Mouse (Mus musculus) erythroblast, adult 5-6 weeks (primary cell): ENCODE results near the gene Gm49325. TPM values are rescaled to one million over a fixed set of nuclear protein-coding genes. Genes with fewer than 3 reads are reported as not detected.
"Not testable (repeated sequence)": the region's sequence is repeated elsewhere in the genome, so short reads cannot be mapped to it uniquely, and the experiment has no call there.

ENCODE experiments used
- ATAC-seq: replicated peaks from 2 replicates; pipeline ENCODE4 v1.8.0; 2016; ENCODE audit warnings: moderate number of reproducible peaks, mild to moderate bottlenecking, moderate TSS enrichment, inconsistent platforms; ENCODE audit not compliant: poor library complexity, low FRiP score, severe bottlenecking
- total RNA-seq, 2 experiments: library from RNA; stranded (forward) in 1 of 2; stranded (reverse) in 1 of 2; fragments of 150-400 nt in 1 of 2; fragments of 200-764, 138-1000 nt in 1 of 2; gene quantifications; 2 replicates each; pipeline versions ENCODE4 v1.2.3 to v1.2.4; 2015 to 2017; ENCODE audit warnings: low replicate concordance in 2 of 2

The Gm49325 gene
- total RNA-seq, 2 experiments from 2014 or later = not detected

GRCm38 (mm10) chr10:77666342-77666741 lies 60.3 kb downstream of the Gm49325 start:
- ATAC-seq = no peak

GRCm38 (mm10) chr10:77667402-77667801 lies 61.4 kb downstream of the Gm49325 start:
- no peak for ATAC-seq

GRCm38 (mm10) chr10:77670710-77671109 lies 64.7 kb downstream of the Gm49325 start:
- ATAC-seq = no peak

GRCm38 (mm10) chr10:77671519-77671918 lies 65.5 kb downstream of the Gm49325 start:
- ATAC-seq = no peak

GRCm38 (mm10) chr10:77673765-77674164 lies 67.8 kb downstream of the Gm49325 start:
- no peak for ATAC-seq

- no peak for ATAC-seq
These were observed 71.6 kb downstream of the Gm49325 start for GRCm38 (mm10) chr10:77677562-77677961.

- ATAC-seq = no peak
These were observed 77.0 kb downstream of the Gm49325 start for GRCm38 (mm10) chr10:77682994-77683393.

- no peak for ATAC-seq
These were observed 78.2 kb downstream of the Gm49325 start for GRCm38 (mm10) chr10:77684181-77684580.

- ATAC-seq = no peak
These were observed 80.1 kb downstream of the Gm49325 start, which contains the start of gene Tspear for GRCm38 (mm10) chr10:77685895-77686664. TSS of gene Tspear (plus strand) at chr10:77686569.

GRCm38 (mm10) chr10:77687021-77687420 lies 81.0 kb downstream of the Gm49325 start:
- ATAC-seq = no peak

- not testable (repeated sequence) for ATAC-seq
These were observed 84.4 kb downstream of the Gm49325 start, which contains the start of gene Gm19402 for GRCm38 (mm10) chr10:77690356-77690807. TSS of gene Gm19402 (minus strand) at chr10:77690757.

Other genes starting within 250 kb of the Gm49325 start
- gene Adarb1, start 187.9 kb upstream of the Gm49325 start, total RNA-seq (2015; ENCODE audit: low replicate concordance) = not detected in 2 replicates
- gene Adarb1, start 187.9 kb upstream of the Gm49325 start, total RNA-seq (2017; ENCODE audit: low replicate concordance) = not detected in 2 replicates
- gene Fam207a, start 90.4 kb upstream of the Gm49325 start, total RNA-seq (2015; ENCODE audit: low replicate concordance) = 4.2 and 6.5 TPM in 2 replicates
- gene Fam207a, start 90.4 kb upstream of the Gm49325 start, total RNA-seq (2017; ENCODE audit: low replicate concordance) = 7.1 and 12.4 TPM in 2 replicates
- 74.2 and 79.6 TPM in 2 replicates for gene Itgb2, start 75.9 kb upstream of the Gm49325 start, total RNA-seq (2015; ENCODE audit: low replicate concordance)
- gene Itgb2, start 75.9 kb upstream of the Gm49325 start, total RNA-seq (2017; ENCODE audit: low replicate concordance) = 51.4 and 55.8 TPM in 2 replicates
- 58.8 and 73.6 TPM in 2 replicates for gene Pttg1ip, start 24.5 kb upstream of the Gm49325 start, total RNA-seq (2015; ENCODE audit: low replicate concordance)
- gene Pttg1ip, start 24.5 kb upstream of the Gm49325 start, total RNA-seq (2017; ENCODE audit: low replicate concordance) = 72.6 and 78.0 TPM in 2 replicates
- gene Sumo3, start 100 bp upstream of the Gm49325 start, total RNA-seq (2015; ENCODE audit: low replicate concordance) = 6.3 and 20.2 TPM in 2 replicates
- 30.7 and 32.1 TPM in 2 replicates for gene Sumo3, start 100 bp upstream of the Gm49325 start, total RNA-seq (2017; ENCODE audit: low replicate concordance)
- 6.1 and 7.5 TPM in 2 replicates for gene Ube2g2, start 16.1 kb downstream of the Gm49325 start, total RNA-seq (2015; ENCODE audit: low replicate concordance)
- 10.5 and 14.4 TPM in 2 replicates for gene Ube2g2, start 16.1 kb downstream of the Gm49325 start, total RNA-seq (2017; ENCODE audit: low replicate concordance)
- not detected in 2 replicates for gene Tspear, start 80.4 kb downstream of the Gm49325 start, total RNA-seq (2015; ENCODE audit: low replicate concordance)
- not detected in 2 replicates for gene Tspear, start 80.4 kb downstream of the Gm49325 start, total RNA-seq (2017; ENCODE audit: low replicate concordance)
- not detected in 2 replicates for gene Gm19402, start 84.6 kb downstream of the Gm49325 start, total RNA-seq (2015; ENCODE audit: low replicate concordance)
- gene Gm19402, start 84.6 kb downstream of the Gm49325 start, total RNA-seq (2017; ENCODE audit: low replicate concordance) = not detected in 2 replicates
- gene Gm9508, start 91.0 kb downstream of the Gm49325 start, total RNA-seq (2015; ENCODE audit: low replicate concordance) = not detected in 2 replicates
- not detected in 2 replicates for gene Gm9508, start 91.0 kb downstream of the Gm49325 start, total RNA-seq (2017; ENCODE audit: low replicate concordance)
- gene Gm10272, start 100.4 kb downstream of the Gm49325 start, total RNA-seq (2015; ENCODE audit: low replicate concordance) = not detected in 2 replicates
- not detected in 2 replicates for gene Gm10272, start 100.4 kb downstream of the Gm49325 start, total RNA-seq (2017; ENCODE audit: low replicate concordance)
- gene Gm10024, start 105.3 kb downstream of the Gm49325 start, total RNA-seq (2015; ENCODE audit: low replicate concordance) = not detected in 2 replicates
- not detected in 2 replicates for gene Gm10024, start 105.3 kb downstream of the Gm49325 start, total RNA-seq (2017; ENCODE audit: low replicate concordance)
- not detected in 2 replicates for gene Gm10142, start 109.6 kb downstream of the Gm49325 start, total RNA-seq (2015; ENCODE audit: low replicate concordance)
- gene Gm10142, start 109.6 kb downstream of the Gm49325 start, total RNA-seq (2017; ENCODE audit: low replicate concordance) = not detected in 2 replicates
- gene Krtap12-1, start 114.4 kb downstream of the Gm49325 start, total RNA-seq (2015; ENCODE audit: low replicate concordance) = not detected in 2 replicates
- not detected in 2 replicates for gene Krtap12-1, start 114.4 kb downstream of the Gm49325 start, total RNA-seq (2017; ENCODE audit: low replicate concordance)
- not detected in 2 replicates for gene Gm10100, start 120.3 kb downstream of the Gm49325 start, total RNA-seq (2015; ENCODE audit: low replicate concordance)
- not detected in 2 replicates for gene Gm10100, start 120.3 kb downstream of the Gm49325 start, total RNA-seq (2017; ENCODE audit: low replicate concordance)
- gene Gm18596, start 136.4 kb downstream of the Gm49325 start, total RNA-seq (2015; ENCODE audit: low replicate concordance) = not detected in 2 replicates
- not detected in 2 replicates for gene Gm18596, start 136.4 kb downstream of the Gm49325 start, total RNA-seq (2017; ENCODE audit: low replicate concordance)
- not detected in 2 replicates for gene Gm9736, start 145.2 kb downstream of the Gm49325 start, total RNA-seq (2015; ENCODE audit: low replicate concordance)
- not detected in 2 replicates for gene Gm9736, start 145.2 kb downstream of the Gm49325 start, total RNA-seq (2017; ENCODE audit: low replicate concordance)
- not detected in 2 replicates for gene Gm3233, start 153.5 kb downstream of the Gm49325 start, total RNA-seq (2015; ENCODE audit: low replicate concordance)
- not detected in 2 replicates for gene Gm3233, start 153.5 kb downstream of the Gm49325 start, total RNA-seq (2017; ENCODE audit: low replicate concordance)
- not detected in 2 replicates for gene Gm3238, start 165.1 kb downstream of the Gm49325 start, total RNA-seq (2015; ENCODE audit: low replicate concordance)
- gene Gm3238, start 165.1 kb downstream of the Gm49325 start, total RNA-seq (2017; ENCODE audit: low replicate concordance) = not detected in 2 replicates
- not detected in 2 replicates for gene Gm7138, start 170.7 kb downstream of the Gm49325 start, total RNA-seq (2015; ENCODE audit: low replicate concordance)
- not detected in 2 replicates for gene Gm7138, start 170.7 kb downstream of the Gm49325 start, total RNA-seq (2017; ENCODE audit: low replicate concordance)
- gene Gm3250, start 176.3 kb downstream of the Gm49325 start, total RNA-seq (2015; ENCODE audit: low replicate concordance) = not detected in 2 replicates
- gene Gm3250, start 176.3 kb downstream of the Gm49325 start, total RNA-seq (2017; ENCODE audit: low replicate concordance) = not detected in 2 replicates
- not detected in 2 replicates for gene Gm7137, start 182.0 kb downstream of the Gm49325 start, total RNA-seq (2015; ENCODE audit: low replicate concordance)
- gene Gm7137, start 182.0 kb downstream of the Gm49325 start, total RNA-seq (2017; ENCODE audit: low replicate concordance) = not detected in 2 replicates
- not detected in 2 replicates for gene Gm9639, start 188.9 kb downstream of the Gm49325 start, total RNA-seq (2015; ENCODE audit: low replicate concordance)
- gene Gm9639, start 188.9 kb downstream of the Gm49325 start, total RNA-seq (2017; ENCODE audit: low replicate concordance) = not detected in 2 replicates
- not detected in 2 replicates for gene Gm19668, start 192.9 kb downstream of the Gm49325 start, total RNA-seq (2015; ENCODE audit: low replicate concordance)
- gene Gm19668, start 192.9 kb downstream of the Gm49325 start, total RNA-seq (2017; ENCODE audit: low replicate concordance) = not detected in 2 replicates
- not detected in 2 replicates for gene Gm9507, start 205.6 kb downstream of the Gm49325 start, total RNA-seq (2015; ENCODE audit: low replicate concordance)
- gene Gm9507, start 205.6 kb downstream of the Gm49325 start, total RNA-seq (2017; ENCODE audit: low replicate concordance) = not detected in 2 replicates
- gene Gm2696, start 208.5 kb downstream of the Gm49325 start, total RNA-seq (2015; ENCODE audit: low replicate concordance) = not detected in 2 replicates
- not detected in 2 replicates for gene Gm2696, start 208.5 kb downstream of the Gm49325 start, total RNA-seq (2017; ENCODE audit: low replicate concordance)
- not detected in 2 replicates for gene Krtap10-4, start 220.9 kb downstream of the Gm49325 start, total RNA-seq (2015; ENCODE audit: low replicate concordance)
- gene Krtap10-4, start 220.9 kb downstream of the Gm49325 start, total RNA-seq (2017; ENCODE audit: low replicate concordance) = not detected in 2 replicates
- not detected in 2 replicates for gene Krtap10-10, start 229.8 kb downstream of the Gm49325 start, total RNA-seq (2015; ENCODE audit: low replicate concordance)
- gene Krtap10-10, start 229.8 kb downstream of the Gm49325 start, total RNA-seq (2017; ENCODE audit: low replicate concordance) = not detected in 2 replicates
- gene Gm36176, start 240.6 kb downstream of the Gm49325 start, total RNA-seq (2015; ENCODE audit: low replicate concordance) = not detected in 2 replicates
- gene Gm36176, start 240.6 kb downstream of the Gm49325 start, total RNA-seq (2017; ENCODE audit: low replicate concordance) = not detected in 2 replicates
- not detected in 2 replicates for gene Gm10318, start 246.7 kb downstream of the Gm49325 start, total RNA-seq (2015; ENCODE audit: low replicate concordance)
- not detected in 2 replicates for gene Gm10318, start 246.7 kb downstream of the Gm49325 start, total RNA-seq (2017; ENCODE audit: low replicate concordance)